Mouse (Mus musculus) midbrain, embryonic 16.5 days (tissue): ENCODE results near the gene Ubl7. TPM values are rescaled to one million over a fixed set of nuclear protein-coding genes. Genes with fewer than 3 reads are reported as not detected.
A peak's percentile ranks its signal among the peaks of the same experiment; 100 is the strongest.
"Not testable (repeated sequence)": the region's sequence is repeated elsewhere in the genome, so short reads cannot be mapped to it uniquely, and the experiment has no call there.

Experiments used
- ATAC-seq: fragments of 200-750 bp; cut with Nextera tagmentation; 2 replicates; pipeline ENCODE4 v1.8.0; 2017; ENCODE audit warnings: moderate TSS enrichment
- H3K27ac ChIP-seq: fragments of 300-500 bp; sonication (generic); 2 replicates; pipeline ENCODE4 v1.5.1; 2014; ENCODE audit warnings: mild to moderate bottlenecking, low read length, mixed read lengths
- H3K27me3 ChIP-seq: fragments of 300-500 bp; sonication (generic); 2 replicates; pipeline ENCODE4 v1.6.1; 2014; ENCODE audit warnings: low read depth, low read length, mixed read lengths; ENCODE audit not compliant: control insufficient read depth, insufficient read depth
- H3K36me3 ChIP-seq: fragments of 300-500 bp; sonication (generic); 2 replicates; pipeline ENCODE4 v1.6.1; 2014; ENCODE audit warnings: mild to moderate bottlenecking, low read length, moderate library complexity, mixed read lengths; ENCODE audit not compliant: control insufficient read depth, insufficient read depth
- H3K4me1 ChIP-seq: fragments of 300-500 bp; sonication (generic); 2 replicates; pipeline ENCODE4 v1.6.1; 2014; ENCODE audit warnings: mild to moderate bottlenecking, low read length, mixed read lengths; ENCODE audit not compliant: control insufficient read depth, insufficient read depth
- H3K4me2 ChIP-seq: fragments of 300-500 bp; sonication (generic); 2 replicates; pipeline ENCODE4 v1.6.1; 2014; ENCODE audit warnings: mild to moderate bottlenecking, low read length, mixed read lengths
- H3K4me3 ChIP-seq: fragments of 300-500 bp; sonication (generic); 2 replicates; pipeline ENCODE4 v1.5.1; 2014; ENCODE audit warnings: low read depth, mild to moderate bottlenecking, low read length, moderate library complexity, mixed read lengths
- H3K9ac ChIP-seq: fragments of 300-500 bp; sonication (generic); 2 replicates; pipeline ENCODE4 v1.6.1; 2014; ENCODE audit warnings: low read depth, low read length, mixed read lengths
- H3K9me3 ChIP-seq: fragments of 300-500 bp; sonication (generic); replicated peaks from 2 replicates; pipeline ENCODE4 v1.6.1; 2014; ENCODE audit warnings: mild to moderate bottlenecking, low read length, mixed read lengths; ENCODE audit not compliant: control insufficient read depth, poor library complexity, severe bottlenecking
- WGBS: fragments of 180-500 bp; shearing (Covaris S2); extraction: QIAGEN DNeasy Blood & Tissue Kit; methylation state at CpG from one replicate; pipeline ENCODE4 v1.1.7; 2014; 5-methylcytosine and 5-hydroxymethylcytosine counted together
- polyA plus RNA-seq: library from polyadenylated mRNA; unstranded; fragments of >200 nt; fragmentation: Nextera tagmentation; extraction: Ambion mirVana; gene quantifications from 2 replicates; pipeline ENCODE4 v1.2.1, GENCODE M21; 2015

Gene Ubl7
- polyA plus RNA-seq, 1 experiment from 2014 or later, result 176 TPM

GRCm38 (mm10) chr9:57874994-57875393 is 35.8 kb upstream of the Ubl7 start:
- WGBS, result 72% methylated on average over 3 of the region's 3 CpGs

GRCm38 (mm10) chr9:57879213-57879612 is 31.6 kb upstream of the Ubl7 start:
- Histone ChIP-seq H3K36me3 (no peaks in the 10 kb centered on the region), H3K4me3 (no peak overlapping the region), H3K9ac (no peak overlapping the region), H3K27me3 (no peaks in the 10 kb centered on the region), H3K4me2 (no peak overlapping the region), H3K4me1 (no peaks in the 10 kb centered on the region), H3K27ac (no peak overlapping the region), H3K9me3 (no peaks in the 10 kb centered on the region)
- no peak for ATAC-seq
- 66% methylated on average over 3 of the region's 3 CpGs for WGBS

More at GRCm38 (mm10) chr9:57874994-57875393, 35.8 kb upstream of the Ubl7 start:
- Histone ChIP-seq H3K27ac (no peak overlapping the region), H3K4me3 (no peak overlapping the region), H3K9ac (no peak overlapping the region), H3K4me2 (no peak overlapping the region), H3K36me3 (no peaks in the 10 kb centered on the region), H3K27me3 (no peaks in the 10 kb centered on the region), H3K4me1 (no peaks in the 10 kb centered on the region), H3K9me3 (no peaks in the 10 kb centered on the region)
- ATAC-seq, result no peak

- Histone ChIP-seq H3K36me3 (no peaks in the 10 kb centered on the region), H3K27ac (no peak overlapping the region), H3K4me3 (no peak overlapping the region), H3K4me2 (no peak overlapping the region), H3K4me1 (no peaks in the 10 kb centered on the region), H3K9ac (no peak overlapping the region), H3K27me3 (no peaks in the 10 kb centered on the region), H3K9me3 (no peaks in the 10 kb centered on the region)
- WGBS, result 11% methylated on average over 4 of the region's 4 CpGs
- ATAC-seq, result no peak
These were observed 30.5 kb upstream of the Ubl7 start for GRCm38 (mm10) chr9:57880278-57880677.

- H3K27me3 ChIP-seq, H3K9me3 ChIP-seq, H3K9ac ChIP-seq, H3K4me3 ChIP-seq, H3K4me2 ChIP-seq, ATAC-seq, H3K4me1 ChIP-seq, H3K36me3 ChIP-seq, H3K27ac ChIP-seq: not testable (repeated sequence)
- WGBS, result 88% methylated on average over 2 of the region's 2 CpGs
These were observed 29.0 kb upstream of the Ubl7 start for GRCm38 (mm10) chr9:57881781-57882180.

GRCm38 (mm10) chr9:57883413-57883812 is 27.4 kb upstream of the Ubl7 start:
- ATAC-seq, result no peak
- Histone ChIP-seq H3K27ac (no peak overlapping the region), H3K9ac (no peak overlapping the region), H3K4me2 (no peak overlapping the region), H3K36me3 (no peaks in the 10 kb centered on the region), H3K27me3 (no peaks in the 10 kb centered on the region), H3K4me3 (no peak overlapping the region), H3K9me3 (no peaks in the 10 kb centered on the region), H3K4me1 (no peaks in the 10 kb centered on the region)
- 22% methylated on average over 1 of the region's 1 CpGs for WGBS

GRCm38 (mm10) chr9:57888119-57888518 is 22.7 kb upstream of the Ubl7 start:
- Histone ChIP-seq H3K27me3 (no peaks in the 10 kb centered on the region), H3K4me1 (no peaks in the 10 kb centered on the region), H3K36me3 (no peaks in the 10 kb centered on the region), H3K27ac (no peak overlapping the region), H3K4me3 (no peak overlapping the region), H3K9me3 (no peaks in the 10 kb centered on the region), H3K4me2 (no peak overlapping the region), H3K9ac (no peak overlapping the region)
- 73% methylated on average over 6 of the region's 6 CpGs for whole genome bisulfite sequencing
- ATAC-seq, result no peak

- Histone ChIP-seq H3K27me3 (no peaks in the 10 kb centered on the region), H3K36me3 (no peaks in the 10 kb centered on the region), H3K4me1 (peaks cover 14% of the 10 kb centered on the region), H3K4me3 (no peak overlapping the region), H3K9me3 (no peaks in the 10 kb centered on the region), H3K27ac (peak overlapping the region; percentile 65; the same call in 1 of the 2 replicates), H3K9ac (no peak overlapping the region), H3K4me2 (no peak overlapping the region)
- WGBS, result 49% methylated on average over 10 of the region's 10 CpGs
- ATAC-seq, result no peak
These were observed 10.3 kb upstream of the Ubl7 start for GRCm38 (mm10) chr9:57900478-57900877.

GRCm38 (mm10) chr9:57901197-57901596 is 9.6 kb upstream of the Ubl7 start:
- 18% methylated on average over 9 of the region's 9 CpGs for WGBS
- Histone ChIP-seq H3K36me3 (no peaks in the 10 kb centered on the region), H3K4me3 (no peak overlapping the region), H3K4me2 (peak overlapping the region; percentile 28), H3K9me3 (no peaks in the 10 kb centered on the region), H3K27ac (peak overlapping the region; percentile 65), H3K27me3 (no peaks in the 10 kb centered on the region), H3K4me1 (peaks cover 14% of the 10 kb centered on the region), H3K9ac (no peak overlapping the region; the same call in 1 of the 2 replicates)
- peak; percentile 39; the same call in 1 of the 2 replicates for ATAC-seq

- no peaks in the 10 kb centered on the region for H3K27me3 ChIP-seq
- peak; percentile 32; the same call in 1 of the 2 replicates for ATAC-seq
- H3K4me3 ChIP-seq, result no peak overlapping the region
- 15% methylated on average over 3 of the region's 3 CpGs for WGBS
- no peaks in the 10 kb centered on the region for H3K9me3 ChIP-seq
- H3K36me3 ChIP-seq, result no peaks in the 10 kb centered on the region
- H3K9ac ChIP-seq, result no peak overlapping the region; the same call in 1 of the 2 replicates
- peak overlapping the region; percentile 65 for H3K27ac ChIP-seq
- peaks cover 14% of the 10 kb centered on the region for H3K4me1 ChIP-seq
- no peak overlapping the region; the same call in 1 of the 2 replicates for H3K4me2 ChIP-seq
These were observed 9.2 kb upstream of the Ubl7 start for GRCm38 (mm10) chr9:57901601-57902000.
